Mouse (Mus musculus): ENCODE data around the gene Ube4a. TPM values are rescaled to one million over a fixed set of nuclear protein-coding genes. Genes with fewer than 3 reads are reported as not detected.

Ube4a gene
- total and polyA plus RNA-seq, 3 experiments: 8.4 to 39.6 (median 36.1) TPM

DNA sequence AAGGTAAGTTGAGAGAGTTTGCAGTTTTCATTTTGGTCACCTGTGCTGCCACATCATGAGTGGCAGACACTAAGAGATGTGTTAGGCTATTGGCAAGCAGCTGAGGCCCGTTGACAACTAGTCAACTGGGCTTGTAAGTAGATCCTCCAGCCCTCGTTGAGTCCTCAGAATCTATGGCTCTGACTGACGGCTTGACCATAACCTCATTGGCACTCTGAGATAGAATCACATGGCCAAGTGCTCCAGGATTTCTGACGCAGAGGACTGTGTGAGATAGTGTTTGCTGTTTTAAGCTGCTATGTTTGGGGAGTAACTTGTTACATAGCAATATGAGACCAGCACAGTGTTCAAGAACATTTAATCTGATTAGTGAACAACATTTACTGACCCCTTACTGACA, 23.6 kb downstream of the Ube4a start:
- peaks cover 2% of the 10 kb centered on the region; the same call in 1 of the 2 replicates for H3K4me1 ChIP-seq (ENCODE audit: control insufficient read depth, insufficient read depth, low read length)
- 58% methylated on average over 4 of the region's 4 CpGs for WGBS
- TF ChIP-seq POLR2A (IDR thresholded peaks at IDR 0.05; ENCODE audit: insufficient read depth, low read depth, low read length) (peak; percentile 25; the same call in 1 of the 2 replicates), CTCF (IDR thresholded peaks at IDR 0.05) (no peak)
- DNase-seq: peak in 1 of 2 experiments; percentile 36
- no peaks in the 10 kb centered on the region for H3K79me2 ChIP-seq (replicated peaks; ENCODE audit: control insufficient read depth, insufficient read depth, low read length)
- H3K27me3 ChIP-seq (ENCODE audit: control insufficient read depth, insufficient read depth, low read length): no peaks in the 10 kb centered on the region
- H3K4me3 ChIP-seq: no peak overlapping the region
- peak overlapping the region; percentile 94 for H3K27ac ChIP-seq
- H3K9ac ChIP-seq (ENCODE audit: low read depth, low read length): no peak overlapping the region
- H3K36me3 ChIP-seq (ENCODE audit: control insufficient read depth, insufficient read depth, low read length): peaks cover 23% of the 10 kb centered on the region
- intact Hi-C loops (cut with DNase I): no loop called here

DNA sequence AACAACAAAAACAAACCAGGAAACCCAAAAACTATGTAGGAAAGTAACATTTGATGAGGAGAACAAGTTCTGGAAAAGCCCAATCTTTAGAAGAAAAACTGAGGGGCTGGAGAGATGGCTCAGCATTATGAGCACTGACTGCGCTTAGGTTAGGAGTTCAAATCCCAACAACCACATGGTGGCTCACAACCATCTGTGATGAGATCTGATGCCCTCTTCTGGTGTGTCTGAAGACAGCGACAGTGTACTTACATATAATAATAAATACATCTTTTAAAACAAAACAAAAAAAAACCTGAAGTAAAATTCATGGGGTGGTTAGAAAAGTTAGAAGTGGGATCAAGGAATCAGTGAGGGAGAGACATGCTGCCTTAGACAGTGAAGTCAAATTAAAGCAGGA, 43.9 kb downstream of the Ube4a start:
- no peak overlapping the region for H3K9ac ChIP-seq (ENCODE audit: low read depth, low read length)
- intact Hi-C loops (cut with DNase I): loop anchor here (2.0 kb wide), 3 partner anchors 41 to 149 kb away; partner anchors contain the start of genes Kmt2a and Ube4a
- H3K4me1 ChIP-seq (ENCODE audit: control insufficient read depth, insufficient read depth, low read length): peaks cover 1% of the 10 kb centered on the region; the same call in 1 of the 2 replicates
- peak overlapping the region; percentile 87 for H3K4me3 ChIP-seq
- peaks cover 12% of the 10 kb centered on the region for H3K36me3 ChIP-seq (ENCODE audit: control insufficient read depth, insufficient read depth, low read length)
- peak overlapping the region; percentile 99 for H3K27ac ChIP-seq
- H3K27me3 ChIP-seq (ENCODE audit: control insufficient read depth, insufficient read depth, low read length): no peaks in the 10 kb centered on the region
- peaks cover 6% of the 10 kb centered on the region for H3K79me2 ChIP-seq (replicated peaks; ENCODE audit: control insufficient read depth, insufficient read depth, low read length)
- WGBS: 75% methylated on average over 2 of the region's 2 CpGs
- DNase-seq: no peak
- TF ChIP-seq POLR2A (IDR thresholded peaks at IDR 0.05; ENCODE audit: insufficient read depth, low read depth, low read length) (no peak), CTCF (IDR thresholded peaks at IDR 0.05) (peak; percentile 17; the same call in 1 of the 2 replicates)

- peaks cover 6% of the 10 kb centered on the region for H3K79me2 ChIP-seq (replicated peaks; ENCODE audit: control insufficient read depth, insufficient read depth, low read length)
- H3K4me3 ChIP-seq: peak overlapping the region; percentile 87
- peaks cover 1% of the 10 kb centered on the region; the same call in 1 of the 2 replicates for H3K4me1 ChIP-seq (ENCODE audit: control insufficient read depth, insufficient read depth, low read length)
- DNase-seq: no peak
- intact Hi-C loops (cut with DNase I): loop anchor here (2.0 kb wide), 3 partner anchors 40 to 148 kb away; partner anchors contain the start of genes Kmt2a and Ube4a
- no peak for TF ChIP-seq EP300 (IDR thresholded peaks at IDR 0.05; ENCODE audit: insufficient read depth, low read depth, low read length)
- TF ChIP-seq CTCF (IDR thresholded peaks at IDR 0.05): no peak
- no peak for TF ChIP-seq POLR2A (IDR thresholded peaks at IDR 0.05; ENCODE audit: insufficient read depth, low read depth, low read length)
- peak overlapping the region; percentile 99 for H3K27ac ChIP-seq
- peak overlapping the region; percentile 75 for H3K9ac ChIP-seq (ENCODE audit: low read depth, low read length)
- under 1% methylated on average over 8 of the region's 8 CpGs for WGBS
- H3K36me3 ChIP-seq (ENCODE audit: control insufficient read depth, insufficient read depth, low read length): peaks cover 12% of the 10 kb centered on the region
- no peaks in the 10 kb centered on the region for H3K27me3 ChIP-seq (ENCODE audit: control insufficient read depth, insufficient read depth, low read length)
Measured at GRCm38 (mm10) chr9:44921123-44921468, 44.3 kb downstream of the Ube4a start.

- H3K79me2 ChIP-seq (replicated peaks; ENCODE audit: control insufficient read depth, insufficient read depth, low read length): peaks cover 6% of the 10 kb centered on the region
- H3K4me1 ChIP-seq (ENCODE audit: control insufficient read depth, insufficient read depth, low read length): peaks cover 1% of the 10 kb centered on the region; the same call in 1 of the 2 replicates
- H3K9ac ChIP-seq (ENCODE audit: low read depth, low read length): peak within 1 kb of the TSS; percentile 99
- intact Hi-C loops (cut with DNase I): loop anchor here (2.0 kb wide), 3 partner anchors 40 to 148 kb away; partner anchors contain the start of genes Kmt2a and Ube4a
- WGBS: under 1% methylated on average over 48 of the region's 48 CpGs
- TF ChIP-seq EP300 (IDR thresholded peaks at IDR 0.05; ENCODE audit: insufficient read depth, low read depth, low read length) (no peak), POLR2A (IDR thresholded peaks at IDR 0.05; ENCODE audit: insufficient read depth, low read depth, low read length) (peak; percentile 74)
- H3K36me3 ChIP-seq (ENCODE audit: control insufficient read depth, insufficient read depth, low read length): peaks cover 16% of the 10 kb centered on the region
- H3K27me3 ChIP-seq (ENCODE audit: control insufficient read depth, insufficient read depth, low read length): no peaks in the 10 kb centered on the region
- H3K27ac ChIP-seq: peak within 1 kb of the TSS; percentile 99
- H3K4me3 ChIP-seq: peak within 1 kb of the TSS; percentile 87
- peak; percentile 86 to 89 for DNase-seq
Measured at GRCm38 (mm10) chr9:44920374-44921122, 44.9 kb downstream of the Ube4a start, which contains the start of gene Atp5l. Gene Atp5l, minus strand, starts transcription at chr9:44920742.

DNA sequence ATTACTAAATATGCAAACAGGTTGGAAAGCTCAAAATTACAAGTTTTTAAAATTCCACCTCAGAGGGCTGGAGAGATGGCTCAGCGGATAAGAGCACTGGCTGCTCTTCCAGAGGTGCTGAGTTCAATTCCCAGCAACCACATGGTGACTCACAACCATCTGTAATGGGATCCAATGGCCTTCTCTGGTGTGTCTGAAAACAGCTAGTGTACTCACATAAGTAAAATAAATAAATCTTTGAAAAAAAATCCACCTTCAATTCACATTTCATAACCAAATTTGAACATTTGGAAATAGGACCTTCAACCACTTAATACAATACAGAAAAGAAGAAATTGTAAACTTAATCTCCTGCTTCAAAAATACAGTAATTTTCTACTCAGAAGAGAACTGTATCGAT, 45.8 kb downstream of the Ube4a start:
- WGBS: 25% methylated on average over 2 of the region's 2 CpGs
- H3K4me1 ChIP-seq (ENCODE audit: control insufficient read depth, insufficient read depth, low read length): peaks cover 3% of the 10 kb centered on the region
- intact Hi-C loops (cut with DNase I): loop anchor here (2.0 kb wide), 3 partner anchors 39 to 147 kb away; partner anchors contain the start of genes Kmt2a and Ube4a

GRCm38 (mm10) chr9:44916196-44916595, 49.2 kb downstream of the Ube4a start:
- peaks cover 6% of the 10 kb centered on the region for H3K79me2 ChIP-seq (replicated peaks; ENCODE audit: control insufficient read depth, insufficient read depth, low read length)
- H3K27me3 ChIP-seq (ENCODE audit: control insufficient read depth, insufficient read depth, low read length): no peaks in the 10 kb centered on the region
- DNase-seq: peak; percentile 20 to 37
- WGBS: 31% methylated on average over 1 of the region's 1 CpGs
- TF ChIP-seq POLR2A (IDR thresholded peaks at IDR 0.05; ENCODE audit: insufficient read depth, low read depth, low read length) (no peak), CTCF (IDR thresholded peaks at IDR 0.05) (peak; percentile 82)
- no peak overlapping the region for H3K9ac ChIP-seq (ENCODE audit: low read depth, low read length)
- H3K27ac ChIP-seq: no peak overlapping the region
- H3K4me3 ChIP-seq: no peak overlapping the region
- peaks cover 3% of the 10 kb centered on the region for H3K4me1 ChIP-seq (ENCODE audit: control insufficient read depth, insufficient read depth, low read length)
- intact Hi-C loops (cut with DNase I): loop anchor here (2.0 kb wide), 1 partner anchor 79 kb away; no protein-coding TSS in a partner anchor
- H3K36me3 ChIP-seq (ENCODE audit: control insufficient read depth, insufficient read depth, low read length): peaks cover 36% of the 10 kb centered on the region

More for the DNA sequence above, 45.8 kb downstream of the Ube4a start:
- H3K4me3 ChIP-seq: peak overlapping the region; percentile 87
- peaks cover 6% of the 10 kb centered on the region for H3K79me2 ChIP-seq (replicated peaks; ENCODE audit: control insufficient read depth, insufficient read depth, low read length)
- DNase-seq: no peak
- H3K36me3 ChIP-seq (ENCODE audit: control insufficient read depth, insufficient read depth, low read length): peaks cover 24% of the 10 kb centered on the region
- peak overlapping the region; percentile 99 for H3K27ac ChIP-seq
- TF ChIP-seq CTCF (IDR thresholded peaks at IDR 0.05) (no peak), EP300 (IDR thresholded peaks at IDR 0.05; ENCODE audit: insufficient read depth, low read depth, low read length) (no peak), POLR2A (IDR thresholded peaks at IDR 0.05; ENCODE audit: insufficient read depth, low read depth, low read length) (no peak)
- H3K9ac ChIP-seq (ENCODE audit: low read depth, low read length): no peak overlapping the region; the same call in 1 of the 2 replicates
- no peaks in the 10 kb centered on the region for H3K27me3 ChIP-seq (ENCODE audit: control insufficient read depth, insufficient read depth, low read length)
